ENCODE assay signal across 28 mouse cellular contexts in the genomic region with DNA sequence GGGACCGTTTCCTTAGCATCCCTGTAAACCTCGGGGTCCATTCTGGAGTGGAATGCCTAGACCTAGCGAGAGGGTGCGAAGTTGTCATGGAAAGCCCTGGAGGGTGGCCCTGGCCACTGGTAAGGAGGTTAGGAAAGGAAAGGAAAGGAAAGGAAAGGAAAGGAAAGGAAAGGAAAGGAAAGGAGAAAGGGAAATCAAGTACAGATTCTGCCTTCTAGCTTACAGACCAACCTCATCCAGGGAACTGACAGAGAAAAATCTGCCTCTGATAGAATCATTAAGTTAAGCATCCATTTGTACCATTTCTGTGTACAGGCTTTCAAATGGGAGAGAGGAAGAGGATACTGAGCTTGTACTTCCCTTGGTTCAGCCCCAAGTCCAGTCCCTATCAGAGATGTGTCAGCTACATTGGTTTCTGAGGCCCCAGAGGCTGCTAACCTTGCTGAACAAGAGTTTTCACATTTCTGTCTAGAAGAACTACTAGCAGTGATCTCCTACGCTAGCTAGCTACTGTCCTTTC. TPM values are rescaled to one million over a fixed set of nuclear protein-coding genes. Genes with fewer than 3 reads are reported as not detected.
DNase-seq lines count a peak whose midpoint lies in the region; ATAC-seq lines count a peak whose summit lies in the region.
"Had no signal": no experiment of that assay in that cellular context is flagged by ENCODE, and none has a peak within 500 bp of the region (broad histone marks: within the 10 kb centered on the region; RNA-seq: fewer than 3 reads in every experiment).

No protein-coding gene starts in this region.

- H3K4me2 ChIP-seq in midbrain, embryonic 13.5 days (replicated peaks), result no peak overlapping the region
- H3K4me2 ChIP-seq in hindbrain, embryonic 13.5 days, result peak overlapping the region; percentile 71

- H3K9ac ChIP-seq in midbrain, embryonic 13.5 days (replicated peaks), result no peak overlapping the region
- H3K9ac ChIP-seq in hindbrain, embryonic 13.5 days, result peak overlapping the region; percentile 94
- H3K9ac ChIP-seq: embryonic facial prominence, embryonic 12.5 days; forebrain, embryonic 15.5 days; liver, postnatal 0 days had no signal

- no peak overlapping the region for H3K27ac ChIP-seq in midbrain, embryonic 10.5 days (replicated peaks)
- no peak overlapping the region for H3K27ac ChIP-seq in midbrain, embryonic 13.5 days
- H3K27ac ChIP-seq in hindbrain, embryonic 13.5 days, result peak overlapping the region; percentile 98
- H3K27ac ChIP-seq: embryonic facial prominence, embryonic 12.5 days; forebrain, embryonic 15.5 days; heart, embryonic 13.5 days had no signal

- WGBS in midbrain, embryonic 10.5 days, result 9% methylated on average over 5 of the region's 5 CpGs
- 15% methylated on average over 5 of the region's 5 CpGs for WGBS in midbrain, embryonic 13.5 days
- WGBS in hindbrain, embryonic 13.5 days, result 17% methylated on average over 5 of the region's 5 CpGs

- H3K4me1 ChIP-seq in midbrain, embryonic 10.5 days, result peaks cover 32% of the 10 kb centered on the region
- H3K4me1 ChIP-seq in midbrain, embryonic 13.5 days (replicated peaks), result peaks cover 26% of the 10 kb centered on the region
- peaks cover 58% of the 10 kb centered on the region for H3K4me1 ChIP-seq in hindbrain, embryonic 13.5 days (replicated peaks)

- peaks cover 100% of the 10 kb centered on the region for H3K27me3 ChIP-seq in midbrain, embryonic 10.5 days (ENCODE audit: low read depth, poor library complexity, severe bottlenecking)
- H3K27me3 ChIP-seq in midbrain, embryonic 13.5 days, result peaks cover 98% of the 10 kb centered on the region
- H3K27me3 ChIP-seq in hindbrain, embryonic 13.5 days, result peaks cover 72% of the 10 kb centered on the region

- DNase-seq in midbrain, embryonic 10.5 days (ENCODE audit: low spot score), result peak; percentile 34
- peak; percentile 7 for DNase-seq in mesoderm, embryonic 11.5 days (ENCODE audit: low read depth, low spot score)
- DNase-seq in thymus, postnatal 14 days, result no peak
- no peak for DNase-seq in heart, postnatal 4 days
- no peak for DNase-seq in lung, postnatal 4 days
- DNase-seq: adrenal gland, postnatal 25 days; B cell, adult 2 months; cerebellum, adult 11 months; cerebellum, postnatal 14 days; layer of hippocampus, postnatal 36 days; liver; liver, postnatal 0 days; lung, postnatal 10 days; retina, postnatal 1 day had no signal

- H3K36me3 ChIP-seq in midbrain, embryonic 10.5 days, result no peaks in the 10 kb centered on the region
- H3K36me3 ChIP-seq in midbrain, embryonic 13.5 days, result no peaks in the 10 kb centered on the region
- H3K36me3 ChIP-seq in hindbrain, embryonic 13.5 days, result peaks cover 7% of the 10 kb centered on the region; the same call in 1 of the 2 replicates
- H3K36me3 ChIP-seq: embryonic facial prominence, embryonic 12.5 days; forebrain, embryonic 15.5 days; heart, embryonic 13.5 days had no signal

- H3K4me3 ChIP-seq in midbrain, embryonic 10.5 days, result no peak overlapping the region
- no peak overlapping the region for H3K4me3 ChIP-seq in midbrain, embryonic 13.5 days (replicated peaks)
- peak overlapping the region; percentile 50 for H3K4me3 ChIP-seq in hindbrain, embryonic 13.5 days
- H3K4me3 ChIP-seq: erythroblast, embryonic 14.5 days; forebrain, embryonic 15.5 days; megakaryocyte, embryonic 14.5 days had no signal

- ATAC-seq in midbrain, embryonic 13.5 days, result no peak
- no peak for ATAC-seq in hindbrain, embryonic 13.5 days (ENCODE audit: low FRiP score)
- ATAC-seq: forebrain, embryonic 15.5 days; liver, postnatal 0 days had no signal

- H3K9me3 ChIP-seq in midbrain, embryonic 10.5 days (replicated peaks), result no peaks in the 10 kb centered on the region
- no peaks in the 10 kb centered on the region for H3K9me3 ChIP-seq in midbrain, embryonic 13.5 days
- H3K9me3 ChIP-seq in hindbrain, embryonic 13.5 days, result no peaks in the 10 kb centered on the region
- H3K9me3 ChIP-seq: embryonic facial prominence, embryonic 12.5 days; forebrain, embryonic 15.5 days; heart, embryonic 13.5 days had no signal

RNA-seq across cellular contexts. Expression of gene Hoxd1, which starts 12.0 kb away (rescaled TPM):
- polyA plus RNA-seq in midbrain, embryonic 10.5 days (2016; fragmentation: Nextera tagmentation; extraction: Ambion mirVana), result not detected in 2 replicates
- polyA plus RNA-seq in midbrain, embryonic 13.5 days (2015; fragmentation: Nextera tagmentation; extraction: Ambion mirVana), result 0.08 TPM in 1 of 2 replicates, not detected in the other
- polyA plus RNA-seq in hindbrain, embryonic 13.5 days (2015; fragmentation: Nextera tagmentation; extraction: Ambion mirVana), result 1.6 and 2.5 TPM in 2 replicates
- total RNA-seq in heart, postnatal 4 days (2021), result not detected
- total RNA-seq: adrenal gland, postnatal 25 days; heart, postnatal 25 days; left cerebral cortex, postnatal 14 days; monocyte, adult 5-6 weeks had no signal
- polyA plus RNA-seq: erythroblast, embryonic 14.5 days; forebrain, embryonic 15.5 days; heart, embryonic 13.5 days; liver, postnatal 0 days; stomach, embryonic 16.5 days; thymus, postnatal 0 days had no signal

RNA-seq across cellular contexts. Expression of gene Gm28230, which starts 24.3 kb away (rescaled TPM):
- not detected in 2 replicates for polyA plus RNA-seq in midbrain, embryonic 10.5 days (2016; fragmentation: Nextera tagmentation; extraction: Ambion mirVana)
- polyA plus RNA-seq in midbrain, embryonic 13.5 days (2015; fragmentation: Nextera tagmentation; extraction: Ambion mirVana), result not detected in 2 replicates
- polyA plus RNA-seq in hindbrain, embryonic 13.5 days (2015; fragmentation: Nextera tagmentation; extraction: Ambion mirVana), result 1.3 and 1.5 TPM in 2 replicates
- total RNA-seq in heart, postnatal 4 days (2021), result not detected
- total RNA-seq: heart, postnatal 25 days; layer of hippocampus, adult 18-20 months; layer of hippocampus, postnatal 36 days; left cerebral cortex, postnatal 14 days; monocyte, adult 5-6 weeks had no signal
- polyA plus RNA-seq: embryonic facial prominence, embryonic 12.5 days; erythroblast, embryonic 14.5 days; forebrain, embryonic 15.5 days; intestine, embryonic 16.5 days; liver, postnatal 0 days; thymus, postnatal 0 days had no signal

RNA-seq across cellular contexts. Expression of gene Hoxd4, which starts 39.1 kb away (rescaled TPM):
- polyA plus RNA-seq in midbrain, embryonic 10.5 days (2016; fragmentation: Nextera tagmentation; extraction: Ambion mirVana), result not detected in 2 replicates
- polyA plus RNA-seq in midbrain, embryonic 13.5 days (2015; fragmentation: Nextera tagmentation; extraction: Ambion mirVana), result not detected in 2 replicates
- 4.1 and 4.2 TPM in 2 replicates for polyA plus RNA-seq in hindbrain, embryonic 13.5 days (2015; fragmentation: Nextera tagmentation; extraction: Ambion mirVana)
- total RNA-seq in heart, postnatal 4 days (2021), result under 1 TPM; 0.45 TPM
- total RNA-seq: layer of hippocampus, adult 18-20 months; layer of hippocampus, postnatal 36 days; left cerebral cortex, postnatal 14 days; monocyte, adult 5-6 weeks had no signal
- polyA plus RNA-seq: forebrain, embryonic 15.5 days; heart, embryonic 13.5 days; liver, postnatal 0 days; thymus, postnatal 0 days had no signal

RNA-seq across cellular contexts. Expression of gene Hoxd3, which starts 39.1 kb away (rescaled TPM):
- 0.06 TPM in 1 of 2 replicates, not detected in the other for polyA plus RNA-seq in midbrain, embryonic 10.5 days (2016; fragmentation: Nextera tagmentation; extraction: Ambion mirVana)
- polyA plus RNA-seq in midbrain, embryonic 13.5 days (2015; fragmentation: Nextera tagmentation; extraction: Ambion mirVana), result 0.17 TPM in 2 replicates
- 76.0 and 82.5 TPM in 2 replicates for polyA plus RNA-seq in hindbrain, embryonic 13.5 days (2015; fragmentation: Nextera tagmentation; extraction: Ambion mirVana)
- total RNA-seq in heart, postnatal 4 days (2021), result under 1 TPM in 1 of 2 experiments, not detected in 1; 0.11 TPM
- total RNA-seq: heart, postnatal 25 days; layer of hippocampus, adult 18-20 months; layer of hippocampus, postnatal 36 days; left cerebral cortex, postnatal 14 days; monocyte, adult 5-6 weeks had no signal
- polyA plus RNA-seq: erythroblast, embryonic 14.5 days; forebrain, embryonic 15.5 days; liver, postnatal 0 days had no signal

RNA-seq across cellular contexts. Expression of gene Hoxd8, which starts 46.4 kb away (rescaled TPM):
- not detected in 2 replicates for polyA plus RNA-seq in midbrain, embryonic 10.5 days (2016; fragmentation: Nextera tagmentation; extraction: Ambion mirVana)
- polyA plus RNA-seq in midbrain, embryonic 13.5 days (2015; fragmentation: Nextera tagmentation; extraction: Ambion mirVana), result 0.08 TPM in 1 of 2 replicates, not detected in the other
- 0.79 and 1.5 TPM in 2 replicates for polyA plus RNA-seq in hindbrain, embryonic 13.5 days (2015; fragmentation: Nextera tagmentation; extraction: Ambion mirVana)
- total RNA-seq in heart, postnatal 4 days (2021), result 1 to 10 TPM; 1.2 to 1.9 TPM
- total RNA-seq: layer of hippocampus, adult 18-20 months; layer of hippocampus, postnatal 36 days; left cerebral cortex, postnatal 14 days; monocyte, adult 5-6 weeks had no signal
- polyA plus RNA-seq: erythroblast, embryonic 14.5 days; liver, postnatal 0 days had no signal

Comparison
In these comparisons a context has a peak if more than half of its experiments do, and no peak if none do; other contexts are left out.
1. DNase-seq: peak in midbrain, embryonic 10.5 days (single experiment) and mesoderm, embryonic 11.5 days (single experiment); none in thymus, postnatal 14 days (single experiment), heart, postnatal 4 days (single experiment) and lung, postnatal 4 days (0 of 2).